Mouse (Mus musculus): ENCODE measurements around the gene Lrrc1.

- no peak for TF ChIP-seq CTCF (IDR thresholded peaks at IDR 0.05; ENCODE audit: low read depth)
- no peak for TF ChIP-seq EP300 (optimal IDR thresholded peaks at IDR 0.05)
Observed at GRCm38 (mm10) chr9:77528379-77529041, 16.2 kb downstream of the Lrrc1 start.

Measured in stomach, postnatal 0 days (tissue).